Mouse (Mus musculus) liver, embryonic 14.5 days (tissue): ENCODE data around the gene Vps16. TPM values are rescaled to one million over a fixed set of nuclear protein-coding genes. Genes with fewer than 3 reads are reported as not detected.

ENCODE experiments used
- ATAC-seq: fragments of 200-750 bp; cut with Nextera tagmentation; 2 replicates; pipeline ENCODE4 v1.8.0; 2017; ENCODE audit warnings: moderate number of reproducible peaks, mild to moderate bottlenecking, moderate library complexity; ENCODE audit not compliant: insufficient read depth
- DNase-seq, 3 experiments: peaks; one replicate each; pipeline ENCODE4 v3.0.0-alpha.2; 2012 to 2013; ENCODE audit warnings: low read depth in 3 of 3, low spot score in 3 of 3
- H3K27ac ChIP-seq: fragments of 300-500 bp; sonication (generic); 2 replicates; pipeline ENCODE4 v1.5.1; 2014; ENCODE audit warnings: moderate library complexity, mild to moderate bottlenecking, control low read depth, inconsistent platforms
- H3K27me3 ChIP-seq: fragments of 300-500 bp; sonication (generic); 2 replicates; pipeline ENCODE4 v1.6.1; 2014; ENCODE audit warnings: mild to moderate bottlenecking, low read length, moderate library complexity; ENCODE audit not compliant: control insufficient read depth, insufficient read depth
- H3K36me3 ChIP-seq: fragments of 300-500 bp; sonication (generic); replicated peaks from 2 replicates; pipeline ENCODE4 v1.6.1; 2014; ENCODE audit warnings: low read depth; ENCODE audit not compliant: control insufficient read depth, insufficient read depth
- H3K4me1 ChIP-seq, 2 experiments: fragments of 200-500 bp in 1 of 2; fragments of 300-500 bp in 1 of 2; sonication (generic) in 1 of 2; replicated peaks; 2 replicates each; pipeline ENCODE4 v1.6.1; 2012 to 2014; ENCODE audit warnings: antibody characterized with exemption in 1 of 2, inconsistent platforms in 1 of 2, low read length in 1 of 2; ENCODE audit not compliant: control insufficient read depth in 2 of 2, insufficient read depth in 2 of 2
- H3K4me2 ChIP-seq: fragments of 300-500 bp; sonication (generic); 2 replicates; pipeline ENCODE4 v1.6.1; 2014; ENCODE audit warnings: low read depth, mild to moderate bottlenecking, control low read depth, moderate library complexity
- H3K4me3 ChIP-seq, 2 experiments: fragments of 200-500 bp in 1 of 2; fragments of 300-500 bp in 1 of 2; sonication (generic) in 1 of 2; 2 replicates each; pipeline ENCODE4 v1.5.1; 2012 to 2014; ENCODE audit warnings: low read depth in 2 of 2, low read length in 2 of 2, mild to moderate bottlenecking in 2 of 2, control low read depth in 1 of 2, inconsistent platforms in 1 of 2, moderate library complexity in 1 of 2; ENCODE audit not compliant: insufficient read depth in 1 of 2
- H3K9ac ChIP-seq: fragments of 300-500 bp; sonication (generic); replicated peaks from 2 replicates; pipeline ENCODE4 v1.6.1; 2014; ENCODE audit warnings: mild to moderate bottlenecking, control low read depth, moderate library complexity
- H3K9me3 ChIP-seq: fragments of 300-500 bp; sonication (generic); 2 replicates; pipeline ENCODE4 v1.6.1; 2016; ENCODE audit warnings: low read length, mixed read lengths; ENCODE audit not compliant: control insufficient read depth
- CTCF ChIP-seq: IDR thresholded peaks from 2 replicates; pipeline ENCODE4 v1.5.1; 2016; ENCODE audit warnings: antibody characterized with exemption, low read depth, control low read depth
- EP300 ChIP-seq: IDR thresholded peaks from 2 replicates; pipeline ENCODE4 v1.6.1; 2016; ENCODE audit warnings: antibody characterized with exemption, low read depth
- WGBS: fragments of 180-500 bp; shearing (Covaris S2); extraction: QIAGEN DNeasy Blood & Tissue Kit; methylation state at CpG from one replicate; pipeline ENCODE4 v1.1.7; 2014; ENCODE audit not compliant: insufficient replicate concordance; 5-methylcytosine and 5-hydroxymethylcytosine counted together
- polyA plus RNA-seq, 2 experiments: library from polyadenylated mRNA; depleted of rRNA in 1 of 2; stranded (reverse) in 1 of 2; unstranded in 1 of 2; fragments of >200 nt; fragmentation: Nextera tagmentation in 1 of 2; extraction: Ambion mirVana in 1 of 2; gene quantifications; 2 replicates each; pipeline versions ENCODE4 v1.2.1 to v1.2.3; 2012 to 2014

Gene Vps16
- polyA plus RNA-seq, 2 experiments: 26.8 to 38.3 TPM

DNA sequence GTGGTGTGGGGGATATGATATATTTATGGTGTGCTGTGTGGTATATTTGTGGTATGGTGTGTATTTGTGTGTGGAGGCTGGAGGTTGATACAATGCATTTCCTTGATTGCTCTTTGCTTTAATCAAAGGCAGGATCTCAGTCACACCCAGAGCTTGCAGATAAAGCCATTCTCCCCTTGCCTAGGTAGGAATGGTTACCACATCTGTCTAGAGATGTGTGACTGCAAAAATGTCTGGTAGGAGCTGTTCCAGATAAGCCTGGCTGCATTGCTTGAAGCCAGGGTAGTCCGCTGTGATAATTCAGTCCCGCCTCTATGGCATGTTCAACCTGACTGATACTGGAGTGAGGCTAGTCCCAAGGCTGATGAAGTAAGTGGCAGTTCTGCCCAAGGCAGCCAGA is 45.8 kb downstream of the Vps16 start:
- no peaks in the 10 kb centered on the region for H3K36me3 ChIP-seq
- no peak overlapping the region for H3K9ac ChIP-seq
- H3K9me3 ChIP-seq: no peaks in the 10 kb centered on the region
- 14% methylated on average over 2 of the region's 2 CpGs for WGBS
- no peak overlapping the region for H3K4me3 ChIP-seq
- H3K4me2 ChIP-seq: no peak overlapping the region; the same call in 1 of the 2 replicates
- peaks cover 29 to 34% of the 10 kb centered on the region in 2 experiments for H3K4me1 ChIP-seq
- no peaks in the 10 kb centered on the region for H3K27me3 ChIP-seq
- no peak overlapping the region for H3K27ac ChIP-seq
- peak; percentile 97 for ATAC-seq
- peak; percentile 53 to 69 (median 65) for DNase-seq
- TF ChIP-seq CTCF: no peak
- peak; percentile 82 for TF ChIP-seq EP300

DNA sequence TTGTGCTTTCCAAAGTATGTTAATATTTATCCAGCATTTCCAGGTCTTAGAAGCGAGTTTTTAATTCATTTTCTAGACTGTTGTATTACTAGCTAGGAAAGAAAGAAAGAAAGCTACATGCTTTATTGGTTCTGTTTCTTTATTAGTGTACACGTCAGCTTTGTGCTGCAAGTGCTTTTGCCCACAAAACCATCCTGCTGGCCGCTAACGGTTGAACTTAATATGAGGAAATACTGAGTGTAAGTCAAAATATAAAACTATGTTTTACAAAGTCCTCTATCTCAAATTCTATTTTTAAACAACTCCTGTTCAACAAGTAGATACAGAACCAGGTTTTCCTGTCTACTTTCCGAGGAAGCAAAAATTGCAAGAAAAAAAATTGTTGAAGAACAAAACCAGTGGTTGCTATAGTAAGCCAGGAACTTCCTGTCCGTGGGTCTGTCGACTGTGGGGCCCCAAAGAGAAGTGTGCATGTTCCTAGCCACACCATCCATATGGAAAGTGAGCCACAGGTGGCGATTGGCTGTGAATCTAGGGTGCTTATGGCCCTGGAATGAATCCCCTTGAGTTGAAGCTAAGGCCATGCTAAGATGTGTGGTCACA is 48.9 kb downstream of the Vps16 start:
- ATAC-seq: no peak
- Histone ChIP-seq H3K4me2 (peak overlapping the region; percentile 6; the same call in 1 of the 2 replicates), H3K4me1 (peaks cover 15 to 17% of the 10 kb centered on the region in 2 experiments), H3K9me3 (no peaks in the 10 kb centered on the region), H3K36me3 (no peaks in the 10 kb centered on the region), H3K9ac (no peak overlapping the region), H3K4me3 (no peak overlapping the region), H3K27ac (no peak overlapping the region), H3K27me3 (no peaks in the 10 kb centered on the region)
- no peak for DNase-seq
- WGBS: 17% methylated on average over 8 of the region's 8 CpGs
- no peak for TF ChIP-seq EP300
- no peak for TF ChIP-seq CTCF

DNA sequence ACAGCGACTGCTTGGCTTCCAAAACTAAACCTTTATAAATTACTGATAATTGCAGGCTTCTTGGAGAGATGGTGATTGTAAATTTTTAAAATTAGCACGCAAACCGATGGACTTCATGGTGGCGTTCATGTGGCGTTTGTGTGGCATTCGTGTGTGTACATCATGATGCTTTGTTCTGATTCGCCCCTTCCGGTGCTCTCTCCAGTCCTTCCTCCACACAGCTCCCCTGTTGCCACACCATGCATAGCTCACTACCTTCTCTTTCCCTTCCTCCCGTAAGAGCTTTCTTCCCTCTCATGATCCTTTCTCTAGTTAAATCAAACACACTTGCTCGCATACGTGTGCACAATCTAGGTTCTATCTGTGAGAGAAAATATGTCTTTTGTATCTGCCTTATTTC is 51.6 kb downstream of the Vps16 start:
- TF ChIP-seq CTCF (no peak), EP300 (no peak)
- Histone ChIP-seq H3K9me3 (no peaks in the 10 kb centered on the region), H3K4me3 (no peak overlapping the region), H3K27ac (no peak overlapping the region), H3K9ac (no peak overlapping the region), H3K4me1 (peaks cover under 1 to 4% of the 10 kb centered on the region in 2 experiments; a peak in 3 of 4 replicates), H3K4me2 (no peak overlapping the region), H3K36me3 (no peaks in the 10 kb centered on the region), H3K27me3 (no peaks in the 10 kb centered on the region)
- ATAC-seq (no peak), DNase-seq (no peak)
- 81% methylated on average over 11 of the region's 11 CpGs for WGBS

DNA sequence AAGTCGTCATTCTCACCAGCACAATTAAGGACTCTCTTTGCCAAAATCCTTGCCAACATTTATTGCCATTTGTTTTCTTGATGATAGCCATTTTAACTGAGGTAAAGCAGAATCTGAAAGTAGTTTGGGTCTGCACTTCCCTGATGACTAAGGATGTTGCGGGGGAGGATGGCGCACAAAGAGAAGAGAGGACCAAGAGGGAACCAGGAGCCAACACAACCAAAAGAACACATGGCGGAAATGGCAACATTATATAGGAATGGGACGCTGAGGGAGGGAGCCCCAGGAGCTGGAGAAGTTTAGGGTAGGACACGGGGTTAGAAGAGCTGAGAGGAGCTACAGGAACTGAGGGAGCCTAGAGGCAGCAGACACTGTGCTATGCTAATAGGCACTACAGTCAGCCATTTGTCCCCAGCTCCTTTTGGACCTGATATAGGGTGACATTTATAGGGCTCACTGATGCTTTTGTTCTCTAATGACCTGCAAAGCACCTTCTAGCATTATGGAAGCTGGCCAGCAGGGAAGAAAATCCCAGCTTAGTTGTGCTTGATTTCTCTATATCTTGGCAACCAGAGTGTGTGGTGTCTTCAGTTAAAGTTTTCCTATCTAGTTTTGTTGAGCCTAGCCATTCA is 52.6 kb downstream of the Vps16 start:
- H3K9me3 ChIP-seq: no peaks in the 10 kb centered on the region
- ATAC-seq (no peak), DNase-seq (no peak)
- H3K4me3 ChIP-seq: no peak overlapping the region
- no peak overlapping the region for H3K4me2 ChIP-seq
- H3K36me3 ChIP-seq: no peaks in the 10 kb centered on the region
- no peak for TF ChIP-seq EP300
- TF ChIP-seq CTCF: no peak
- 81% methylated on average over 6 of the region's 6 CpGs for WGBS
- H3K27me3 ChIP-seq: no peaks in the 10 kb centered on the region
- no peak overlapping the region for H3K9ac ChIP-seq
- H3K4me1 ChIP-seq: peaks cover 0 to 3% of the 10 kb centered on the region in 2 experiments; a peak in 2 of 4 replicates
- no peak overlapping the region for H3K27ac ChIP-seq

DNA sequence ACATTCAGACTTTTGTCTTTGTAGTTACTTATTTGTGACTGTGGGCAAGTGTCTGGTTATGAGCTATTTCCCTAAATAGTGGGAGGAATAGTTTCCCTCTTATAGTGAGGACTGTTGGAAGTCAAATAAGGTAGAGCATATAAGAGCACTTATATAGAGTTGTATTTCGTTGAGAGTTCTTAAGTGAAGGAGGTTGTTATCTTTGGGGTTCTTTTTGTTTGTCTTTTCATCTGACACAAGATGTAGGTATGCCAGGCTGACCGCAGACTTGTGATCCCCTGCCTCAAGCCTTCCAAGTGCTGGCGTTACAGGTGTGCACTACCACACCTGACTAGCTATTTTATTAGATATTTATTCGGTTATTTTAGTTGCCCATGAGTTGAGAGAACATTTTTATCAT is 58.0 kb downstream of the Vps16 start:
- no peaks in the 10 kb centered on the region for H3K36me3 ChIP-seq
- TF ChIP-seq EP300 (no peak), CTCF (no peak)
- no peak overlapping the region for H3K27ac ChIP-seq
- H3K4me2 ChIP-seq: no peak overlapping the region
- WGBS: 74% methylated on average over 4 of the region's 4 CpGs
- no peak for DNase-seq
- H3K27me3 ChIP-seq: no peaks in the 10 kb centered on the region
- no peak overlapping the region for H3K9ac ChIP-seq
- H3K4me1 ChIP-seq: no peaks in the 10 kb centered on the region
- H3K9me3 ChIP-seq: no peaks in the 10 kb centered on the region
- no peak for ATAC-seq
- no peak overlapping the region for H3K4me3 ChIP-seq
